Mouse (Mus musculus) small intestine, adult 2 months (tissue): ENCODE data around the gene Rangap1. TPM values are rescaled to one million over a fixed set of nuclear protein-coding genes. Genes with fewer than 3 reads are reported as not detected.

ENCODE experiments used
- H3K27ac ChIP-seq: fragments of 200-500 bp; 2 replicates; pipeline ENCODE4 v1.5.1; 2012; ENCODE audit warnings: low read depth, low read length, control low read depth, inconsistent platforms; ENCODE audit not compliant: insufficient read depth
- H3K27me3 ChIP-seq: fragments of 200-500 bp; 2 replicates; pipeline ENCODE4 v1.6.1; 2012; ENCODE audit warnings: mild to moderate bottlenecking, moderate library complexity, low read length, inconsistent platforms; ENCODE audit not compliant: control insufficient read depth, insufficient read depth
- H3K36me3 ChIP-seq: fragments of 200-500 bp; 2 replicates; pipeline ENCODE4 v1.6.1; 2012; ENCODE audit warnings: mild to moderate bottlenecking, low read length, control low read depth, inconsistent platforms; ENCODE audit not compliant: control insufficient read depth, insufficient read depth
- H3K4me1 ChIP-seq: fragments of 200-500 bp; 2 replicates; pipeline ENCODE4 v1.6.1; 2012; ENCODE audit warnings: low read length, inconsistent platforms, mixed read lengths; ENCODE audit not compliant: control insufficient read depth, insufficient read depth, insufficient read length
- H3K4me3 ChIP-seq: fragments of 200-500 bp; 2 replicates; pipeline ENCODE4 v1.5.1; 2012; ENCODE audit warnings: low read depth, mild to moderate bottlenecking, control low read depth, inconsistent platforms, low read length, moderate library complexity
- CTCF ChIP-seq: fragments of 200-500 bp; IDR thresholded peaks from 2 replicates; pipeline ENCODE4 v1.5.1; 2012; ENCODE audit warnings: low read depth, mild to moderate bottlenecking, control low read depth, inconsistent platforms, low read length, moderate library complexity, mixed read lengths; ENCODE audit not compliant: insufficient replicate concordance, insufficient read length; ENCODE audit errors: extremely low read depth
- POLR2A ChIP-seq: fragments of 200-500 bp; IDR thresholded peaks from 2 replicates; pipeline ENCODE4 v1.6.1; 2012; ENCODE audit warnings: low read depth, mild to moderate bottlenecking, control low read depth, inconsistent platforms, low read length, moderate library complexity
- WGBS: fragments of 180-500 bp; shearing (Covaris S2); methylation state at CpG from one replicate; pipeline ENCODE4 v1.1.7; 2018; 5-methylcytosine and 5-hydroxymethylcytosine counted together
- polyA plus RNA-seq: library from polyadenylated mRNA; depleted of rRNA; stranded (reverse); fragments of >200 nt; gene quantifications from 2 replicates; pipeline ENCODE4 v1.2.3, GENCODE M21; 2012

Rangap1 gene
- polyA plus RNA-seq, 1 experiment = 17.8 TPM

- Histone ChIP-seq H3K27me3 (no peaks in the 10 kb centered on the region), H3K4me1 (no peaks in the 10 kb centered on the region), H3K36me3 (no peaks in the 10 kb centered on the region), H3K27ac (no peak overlapping the region), H3K4me3 (no peak overlapping the region)
- TF ChIP-seq POLR2A = no peak
- no peak for TF ChIP-seq CTCF
- 16% methylated on average over 2 of the region's 2 CpGs for WGBS
Measured at GRCm38 (mm10) chr15:81739924-81740323, 5.4 kb downstream of the Rangap1 start.

DNA sequence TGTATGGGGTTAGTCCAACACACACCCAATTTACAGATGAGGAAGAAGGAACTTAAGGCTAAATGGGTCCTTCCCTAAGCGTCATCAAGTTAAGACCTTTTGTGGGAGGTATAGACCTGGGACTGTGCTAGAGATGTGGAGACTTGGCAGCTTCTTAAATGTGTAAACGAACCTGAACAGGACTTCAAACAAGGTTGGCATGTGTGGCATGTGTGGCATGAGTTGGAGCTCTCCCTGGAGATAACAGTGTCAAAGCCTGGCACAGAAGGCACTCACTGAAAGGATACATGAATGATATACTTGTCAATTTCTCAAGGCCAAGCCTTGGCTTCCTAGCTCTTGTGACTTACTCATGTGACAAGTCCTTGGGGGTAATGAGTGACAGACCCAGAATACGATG, 6.0 kb downstream of the Rangap1 start:
- WGBS = 71% methylated on average over 3 of the region's 3 CpGs
- TF ChIP-seq POLR2A (no peak), CTCF (no peak)

DNA sequence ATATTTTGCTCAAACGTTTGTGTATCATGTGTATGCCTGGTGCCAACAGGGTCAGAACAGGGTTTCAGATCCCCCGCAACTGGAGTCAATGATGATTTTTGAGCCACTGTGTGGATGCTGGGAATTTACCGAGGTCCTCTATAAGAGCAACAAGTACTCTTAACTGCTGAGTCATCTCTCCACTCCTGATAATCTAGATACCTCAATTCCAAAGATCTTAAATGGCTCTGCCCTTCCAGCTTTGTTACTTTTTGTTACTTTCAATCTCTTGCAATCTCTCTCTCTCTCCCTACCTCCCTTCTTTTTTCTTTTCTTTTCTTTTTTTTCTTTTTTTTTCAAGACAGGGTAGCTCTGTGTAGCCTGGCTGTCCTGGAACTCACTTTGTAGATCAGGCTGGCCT, 10.3 kb downstream of the Rangap1 start:
- Histone ChIP-seq H3K4me3 (no peak overlapping the region), H3K27ac (no peak overlapping the region), H3K36me3 (no peaks in the 10 kb centered on the region), H3K4me1 (no peaks in the 10 kb centered on the region), H3K27me3 (no peaks in the 10 kb centered on the region)
- 48% methylated on average over 3 of the region's 3 CpGs for WGBS
- no peak for TF ChIP-seq POLR2A
- no peak for TF ChIP-seq CTCF

More for the DNA sequence above, 6.0 kb downstream of the Rangap1 start:
- H3K36me3 ChIP-seq = no peaks in the 10 kb centered on the region
- no peaks in the 10 kb centered on the region for H3K4me1 ChIP-seq
- no peaks in the 10 kb centered on the region for H3K27me3 ChIP-seq
- H3K4me3 ChIP-seq = no peak overlapping the region
- H3K27ac ChIP-seq = no peak overlapping the region

DNA sequence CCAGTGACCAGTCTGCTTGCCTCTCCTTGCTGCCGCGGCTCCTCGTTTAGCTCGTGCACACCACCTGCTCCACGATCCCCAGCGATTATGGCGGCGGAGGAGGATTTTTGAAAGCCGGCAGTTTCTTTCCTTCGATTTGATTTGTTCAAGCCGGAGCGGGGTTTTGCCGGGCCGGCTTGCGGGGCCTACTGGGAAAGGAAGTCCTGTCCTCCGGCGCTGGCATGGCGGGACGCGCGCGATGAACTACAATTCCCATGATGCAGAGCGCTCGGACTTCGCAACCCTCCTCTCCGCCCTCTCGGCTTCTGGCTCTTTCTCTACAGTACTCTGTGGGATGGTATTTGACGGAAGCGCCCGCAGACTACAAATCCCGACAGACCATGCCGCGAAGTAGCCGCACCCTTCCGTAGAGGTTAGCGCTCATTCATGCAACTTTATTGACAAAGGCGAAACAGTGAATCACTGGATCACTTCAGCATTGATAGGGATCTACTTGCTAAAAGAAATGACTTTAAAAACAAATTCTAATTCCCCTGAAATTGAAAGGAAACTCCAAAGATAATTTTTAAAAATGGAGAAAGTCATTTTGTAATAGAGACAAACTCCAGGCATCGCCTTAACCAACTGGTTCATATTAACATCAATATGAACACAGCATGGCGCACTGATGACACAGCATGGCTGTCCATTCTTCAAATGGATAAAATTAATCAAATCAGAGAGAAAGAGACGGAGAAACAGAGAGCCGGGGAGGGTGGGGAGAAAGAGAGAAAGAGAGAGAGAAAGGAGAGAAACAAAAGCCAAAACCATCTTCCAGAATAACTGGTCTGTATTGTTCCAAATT, 15.3 kb downstream of the Rangap1 start:
- no peaks in the 10 kb centered on the region for H3K27me3 ChIP-seq
- 5% methylated on average over 41 of the region's 41 CpGs for WGBS
- H3K4me1 ChIP-seq = 0 out of 2 replicates have a peak, but pooled peaks cover 2% of the 10 kb centered on the region
- TF ChIP-seq CTCF (no peak), POLR2A (peak; percentile 64; the same call in 1 of the 2 replicates)
- H3K36me3 ChIP-seq = no peaks in the 10 kb centered on the region
- peak overlapping the region; percentile 86 for H3K4me3 ChIP-seq
- peak overlapping the region; percentile 45 for H3K27ac ChIP-seq

GRCm38 (mm10) chr15:81729241-81729791, 16.0 kb downstream of the Rangap1 start:
- under 1% methylated on average over 49 of the region's 49 CpGs for WGBS
- peak overlapping the region; percentile 45 for H3K27ac ChIP-seq
- TF ChIP-seq CTCF (no peak), POLR2A (no peak)
- H3K36me3 ChIP-seq = peaks cover under 1% of the 10 kb centered on the region; the same call in 1 of the 2 replicates
- H3K4me3 ChIP-seq = peak overlapping the region; percentile 86
- H3K4me1 ChIP-seq = 0 out of 2 replicates have a peak, but pooled peaks cover 3% of the 10 kb centered on the region
- no peaks in the 10 kb centered on the region for H3K27me3 ChIP-seq

DNA sequence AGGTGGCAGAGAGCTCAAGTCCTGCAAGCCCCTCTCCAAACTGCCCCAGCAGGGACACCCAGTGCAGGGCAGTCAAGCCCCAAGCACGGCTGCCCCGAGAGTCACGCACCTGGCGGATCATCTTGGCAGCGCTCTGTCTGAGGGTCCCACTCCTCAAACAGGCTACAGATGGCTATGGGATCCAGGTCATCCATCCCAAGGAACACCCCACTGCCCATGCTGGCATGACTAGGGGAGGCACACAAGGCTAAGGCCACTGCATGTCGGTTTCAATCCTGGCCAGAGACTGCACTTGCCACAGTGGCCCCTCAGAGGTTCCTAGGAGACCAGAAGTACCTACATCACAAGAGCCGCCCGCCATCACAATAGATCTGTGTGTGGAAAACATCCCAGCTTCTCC, 19.4 kb downstream of the Rangap1 start:
- 95% methylated on average over 8 of the region's 8 CpGs for WGBS
- TF ChIP-seq CTCF (no peak), POLR2A (no peak)
- Histone ChIP-seq H3K27ac (no peak overlapping the region), H3K36me3 (peaks cover 26% of the 10 kb centered on the region), H3K4me1 (0 out of 2 replicates have a peak, but pooled peaks cover 5% of the 10 kb centered on the region), H3K27me3 (no peaks in the 10 kb centered on the region), H3K4me3 (no peak overlapping the region)

- TF ChIP-seq CTCF = no peak
- no peak for TF ChIP-seq POLR2A
- peaks cover 47% of the 10 kb centered on the region for H3K36me3 ChIP-seq
- 0 out of 2 replicates have a peak, but pooled peaks cover 3% of the 10 kb centered on the region for H3K4me1 ChIP-seq
- no peak overlapping the region for H3K4me3 ChIP-seq
- no peaks in the 10 kb centered on the region for H3K27me3 ChIP-seq
- 33% methylated on average over 11 of the region's 11 CpGs for WGBS
- no peak overlapping the region for H3K27ac ChIP-seq
Measured at GRCm38 (mm10) chr15:81723653-81724052, 21.7 kb downstream of the Rangap1 start.
